Mouse (Mus musculus): ENCODE data around the gene Urm1. TPM values are rescaled to one million over a fixed set of nuclear protein-coding genes. Genes with fewer than 3 reads are reported as not detected.

The Urm1 gene
- polyA plus RNA-seq, 1 experiment from 2014 or later, result 22.9 TPM

Small RNA genes lying within 50 kb of the gene (microRNA-seq; reads per million reads assigned to microRNA genes)
- not detected for gene Mir219a-2 (ENCODE audit: borderline number of aligned reads)
- gene Mir219b (ENCODE audit: borderline number of aligned reads), result not detected

Other genes starting within 250 kb of the Urm1 start
- 17.0 and 18.6 TPM in 2 replicates for gene Rapgef1, start 200.4 kb upstream of the Urm1 start, polyA plus RNA-seq (2015; fragmentation: Nextera tagmentation; extraction: Ambion mirVana)
- gene Gm13420, start 68.4 kb upstream of the Urm1 start, polyA plus RNA-seq (2015; fragmentation: Nextera tagmentation; extraction: Ambion mirVana), result not detected in 2 replicates
- gene Gm13547, start 60.8 kb upstream of the Urm1 start, polyA plus RNA-seq (2015; fragmentation: Nextera tagmentation; extraction: Ambion mirVana), result not detected in 2 replicates
- gene Coq4, start 32.6 kb upstream of the Urm1 start, polyA plus RNA-seq (2015; fragmentation: Nextera tagmentation; extraction: Ambion mirVana), result 28.7 and 37.0 TPM in 2 replicates
- gene Trub2, start 31.6 kb upstream of the Urm1 start, polyA plus RNA-seq (2015; fragmentation: Nextera tagmentation; extraction: Ambion mirVana), result 35.1 and 38.8 TPM in 2 replicates
- gene Slc27a4, start 17.4 kb upstream of the Urm1 start, polyA plus RNA-seq (2015; fragmentation: Nextera tagmentation; extraction: Ambion mirVana), result 20.2 and 20.7 TPM in 2 replicates
- gene Cercam, start 49.1 kb downstream of the Urm1 start, polyA plus RNA-seq (2015; fragmentation: Nextera tagmentation; extraction: Ambion mirVana), result 50.1 and 57.3 TPM in 2 replicates
- gene Odf2, start 69.1 kb downstream of the Urm1 start, polyA plus RNA-seq (2015; fragmentation: Nextera tagmentation; extraction: Ambion mirVana), result 59.8 and 74.3 TPM in 2 replicates
- 59.5 and 63.5 TPM in 2 replicates for gene Gle1, start 115.4 kb downstream of the Urm1 start, polyA plus RNA-seq (2015; fragmentation: Nextera tagmentation; extraction: Ambion mirVana)
- gene Sptan1, start 145.5 kb downstream of the Urm1 start, polyA plus RNA-seq (2015; fragmentation: Nextera tagmentation; extraction: Ambion mirVana), result 85.8 and 99.0 TPM in 2 replicates
- gene Wdr34, start 228.8 kb downstream of the Urm1 start, polyA plus RNA-seq (2015; fragmentation: Nextera tagmentation; extraction: Ambion mirVana), result 45.5 and 46.9 TPM in 2 replicates
- gene Set, start 237.3 kb downstream of the Urm1 start, polyA plus RNA-seq (2015; fragmentation: Nextera tagmentation; extraction: Ambion mirVana), result 351 and 370 TPM in 2 replicates

Measured in embryonic facial prominence, embryonic 15.5 days (tissue).